Mouse (Mus musculus): ENCODE measurements around the gene Zfp850. TPM values are rescaled to one million over a fixed set of nuclear protein-coding genes. Genes with fewer than 3 reads are reported as not detected.

Gene Zfp850
- polyA plus RNA-seq (2017; shearing (Covaris generic)) = 5.6 TPM

GRCm38 (mm10) chr7:28013549-28014444 is at the start of gene Zfp850:
Gene Zfp850 (minus strand): TSS chr7:28014115.

GRCm38 (mm10) chr7:28049476-28050409 is 35.8 kb upstream of the Zfp850 start, which contains the start of gene Psmc4:
Gene Psmc4 (minus strand): TSS chr7:28050101.

GRCm38 (mm10) chr7:27978683-27979528 is 35.0 kb downstream of the Zfp850 start, which contains the start of gene Zfp780b:
Gene Zfp780b (minus strand): TSS chr7:27979171.

Other genes starting within 250 kb of the Zfp850 start
- gene Zfp626, start 206.9 kb downstream of the Zfp850 start, polyA plus RNA-seq (2017; shearing (Covaris generic)) = 3.1 TPM
- gene Zfp59, start 175.5 kb downstream of the Zfp850 start, polyA plus RNA-seq (2017; shearing (Covaris generic)) = 9.7 TPM
- 10.6 TPM for gene Zfp607a, start 156.6 kb downstream of the Zfp850 start, polyA plus RNA-seq (2017; shearing (Covaris generic))
- 9.2 TPM for gene Zfp974, start 84.7 kb downstream of the Zfp850 start, polyA plus RNA-seq (2017; shearing (Covaris generic))
- 11.0 TPM for gene Zfp780b, start 34.9 kb downstream of the Zfp850 start, polyA plus RNA-seq (2017; shearing (Covaris generic))
- 208 TPM for gene Psmc4, start 36.0 kb upstream of the Zfp850 start, polyA plus RNA-seq (2017; shearing (Covaris generic))
- gene Fcgbp, start 57.1 kb upstream of the Zfp850 start, polyA plus RNA-seq (2017; shearing (Covaris generic)) = 0.04 TPM
- not detected for gene 9530053A07Rik, start 115.4 kb upstream of the Zfp850 start, polyA plus RNA-seq (2017; shearing (Covaris generic))
- 174 TPM for gene Fbl, start 155.6 kb upstream of the Zfp850 start, polyA plus RNA-seq (2017; shearing (Covaris generic))
- gene Dyrk1b, start 165.4 kb upstream of the Zfp850 start, polyA plus RNA-seq (2017; shearing (Covaris generic)) = 14.0 TPM